Comparison of ENCODE assay signal across 8 mouse cellular contexts in the genomic region with DNA sequence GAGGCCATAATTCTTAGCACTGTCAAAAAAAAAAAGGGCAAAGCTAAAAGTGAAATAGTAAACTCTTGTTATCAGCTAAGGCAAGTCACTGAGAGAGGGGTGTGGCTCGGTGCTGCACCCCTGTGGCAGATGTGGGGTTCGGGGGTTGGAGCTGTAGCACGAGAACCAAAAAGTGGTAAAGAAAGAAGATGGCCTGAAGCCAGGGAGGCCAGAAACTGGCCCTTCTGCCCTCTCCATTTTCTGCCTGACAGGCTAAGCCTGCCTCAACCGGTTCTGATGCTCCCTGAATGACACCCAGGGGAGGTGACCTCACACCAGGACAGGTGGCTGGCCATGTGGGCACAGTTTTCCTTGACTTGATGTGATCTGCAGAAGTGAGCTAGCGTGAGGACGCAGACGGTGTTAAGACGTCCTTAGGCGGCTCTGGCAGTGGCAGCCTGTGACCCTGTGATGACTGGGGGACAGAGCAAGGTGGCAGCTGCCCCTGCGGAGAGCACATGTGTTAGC. TPM values are rescaled to one million over a fixed set of nuclear protein-coding genes. Genes with fewer than 3 reads are reported as not detected.
DNase-seq lines count a peak whose midpoint lies in the region; ATAC-seq and TF ChIP-seq lines count a peak whose summit lies in the region.

No protein-coding gene starts in this region.

- no peak overlapping the region for H3K4me2 ChIP-seq in kidney, postnatal 0 days (ENCODE audit: low read length)
- H3K4me2 ChIP-seq in neural tube, embryonic 13.5 days, result no peak overlapping the region

- H3K36me3 ChIP-seq in erythroblast, embryonic 14.5 days (ENCODE audit: control insufficient read depth), result peaks cover 93% of the 10 kb centered on the region
- peaks cover 5% of the 10 kb centered on the region; the same call in 1 of the 2 replicates for H3K36me3 ChIP-seq in kidney, postnatal 0 days (ENCODE audit: insufficient read depth, low read length)
- H3K36me3 ChIP-seq in neural tube, embryonic 13.5 days, result peaks cover 11% of the 10 kb centered on the region

- H3K27ac ChIP-seq in kidney, postnatal 0 days, result peak overlapping the region; percentile 95
- H3K27ac ChIP-seq in neural tube, embryonic 13.5 days (replicated peaks), result peak overlapping the region; percentile 85

- TF ChIP-seq CTCF in kidney, postnatal 0 days (IDR thresholded peaks at IDR 0.05; ENCODE audit: low read depth), result peak; percentile 50

- 31% methylated on average over 10 of the region's 10 CpGs for WGBS in kidney, postnatal 0 days
- 50% methylated on average over 10 of the region's 10 CpGs for WGBS in neural tube, embryonic 13.5 days

- H3K27me3 ChIP-seq in erythroblast, embryonic 14.5 days (ENCODE audit: control insufficient read depth), result no peaks in the 10 kb centered on the region
- H3K27me3 ChIP-seq in kidney, postnatal 0 days (ENCODE audit: insufficient read depth, low read length), result no peaks in the 10 kb centered on the region
- no peaks in the 10 kb centered on the region for H3K27me3 ChIP-seq in neural tube, embryonic 13.5 days

- no peaks in the 10 kb centered on the region for H3K9me3 ChIP-seq in erythroblast, embryonic 14.5 days (ENCODE audit: control insufficient read depth, low read length)
- H3K9me3 ChIP-seq in kidney, postnatal 0 days (replicated peaks; ENCODE audit: low read length), result no peaks in the 10 kb centered on the region
- no peaks in the 10 kb centered on the region for H3K9me3 ChIP-seq in neural tube, embryonic 13.5 days

- H3K9ac ChIP-seq in kidney, postnatal 0 days (ENCODE audit: low read depth, low read length), result no peak overlapping the region
- no peak overlapping the region for H3K9ac ChIP-seq in neural tube, embryonic 13.5 days

- peak overlapping the region; percentile 59 for H3K4me3 ChIP-seq in erythroblast, embryonic 14.5 days (replicated peaks)
- no peak overlapping the region for H3K4me3 ChIP-seq in kidney, postnatal 0 days (replicated peaks; ENCODE audit: low read depth, low read length)
- no peak overlapping the region for H3K4me3 ChIP-seq in neural tube, embryonic 13.5 days

- DNase-seq in adrenal gland, postnatal 10 days, result peak; percentile 35
- no peak for DNase-seq in adrenal gland, adult 18-20 months (ENCODE audit: low spot score in 2 of 2)
- peak; percentile 62 for DNase-seq in CD4-positive helper T cell, adult 2 months (ENCODE audit: low read depth, low spot score)
- no peak for DNase-seq in kidney, postnatal 0 days (ENCODE audit: low spot score)
- DNase-seq in right cerebral cortex, adult 18-20 months, result no peak
- no peak for DNase-seq in frontal cortex, postnatal 10 days (ENCODE audit: low spot score in 2 of 2)

- no peak for ATAC-seq in kidney, postnatal 0 days (replicated peaks; ENCODE audit: low FRiP score, low read depth)
- no peak for ATAC-seq in neural tube, embryonic 13.5 days (ENCODE audit: low read depth)

- peaks cover 86% of the 10 kb centered on the region for H3K4me1 ChIP-seq in erythroblast, embryonic 14.5 days (ENCODE audit: control insufficient read depth)
- H3K4me1 ChIP-seq in kidney, postnatal 0 days (replicated peaks; ENCODE audit: insufficient read depth, low read length), result peaks cover 34% of the 10 kb centered on the region
- peaks cover 65% of the 10 kb centered on the region for H3K4me1 ChIP-seq in neural tube, embryonic 13.5 days (replicated peaks)

RNA-seq across cellular contexts. Expression of a gene that starts 10.5 kb away (rescaled TPM):
- 10 to 100 TPM; 53.1 to 60.4 TPM for total RNA-seq in adrenal gland, postnatal 10 days (2021)
- 10 to 100 TPM; 33.6 to 42.2 TPM for total RNA-seq in adrenal gland, adult 18-20 months (2021)
- 30.3 TPM in 2 replicates for polyA plus RNA-seq in erythroblast, embryonic 14.5 days (2012)
- polyA plus RNA-seq in kidney, postnatal 0 days (2015; fragmentation: Nextera tagmentation; extraction: Ambion mirVana), result 34.6 and 35.4 TPM in 2 replicates
- 22.4 and 22.5 TPM in 2 replicates for polyA plus RNA-seq in neural tube, embryonic 13.5 days (2015; fragmentation: Nextera tagmentation; extraction: Ambion mirVana)

RNA-seq across cellular contexts. Expression of a gene that starts 10.8 kb away (rescaled TPM):
- total RNA-seq in adrenal gland, postnatal 10 days (2021), result under 1 TPM; 0.42 to 0.51 TPM
- total RNA-seq in adrenal gland, adult 18-20 months (2021), result under 1 TPM; 0.36 to 0.48 TPM
- 0.98 and 1.3 TPM in 2 replicates for polyA plus RNA-seq in erythroblast, embryonic 14.5 days (2012)
- polyA plus RNA-seq in kidney, postnatal 0 days (2015; fragmentation: Nextera tagmentation; extraction: Ambion mirVana), result 1.1 and 1.4 TPM in 2 replicates
- 0.94 and 1.0 TPM in 2 replicates for polyA plus RNA-seq in neural tube, embryonic 13.5 days (2015; fragmentation: Nextera tagmentation; extraction: Ambion mirVana)

RNA-seq across cellular contexts. Expression of a gene that starts 34.4 kb away (rescaled TPM):
- total RNA-seq in adrenal gland, postnatal 10 days (2021), result 10 to 100 TPM; 12.9 to 17.4 TPM
- 10 to 100 TPM; 14.2 to 16.9 TPM for total RNA-seq in adrenal gland, adult 18-20 months (2021)
- 1.5 and 1.7 TPM in 2 replicates for polyA plus RNA-seq in erythroblast, embryonic 14.5 days (2012)
- 14.3 and 16.3 TPM in 2 replicates for polyA plus RNA-seq in kidney, postnatal 0 days (2015; fragmentation: Nextera tagmentation; extraction: Ambion mirVana)
- polyA plus RNA-seq in neural tube, embryonic 13.5 days (2015; fragmentation: Nextera tagmentation; extraction: Ambion mirVana), result 19.9 and 25.1 TPM in 2 replicates

RNA-seq across cellular contexts. Expression of a gene that starts 34.6 kb away (rescaled TPM):
- total RNA-seq in adrenal gland, postnatal 10 days (2021), result 10 to 100 TPM; 36.0 to 36.1 TPM
- 10 to 100 TPM; 44.1 to 57.6 TPM for total RNA-seq in adrenal gland, adult 18-20 months (2021)
- polyA plus RNA-seq in erythroblast, embryonic 14.5 days (2012), result 3.1 and 3.4 TPM in 2 replicates
- polyA plus RNA-seq in kidney, postnatal 0 days (2015; fragmentation: Nextera tagmentation; extraction: Ambion mirVana), result 34.8 and 38.6 TPM in 2 replicates
- 44.6 and 45.7 TPM in 2 replicates for polyA plus RNA-seq in neural tube, embryonic 13.5 days (2015; fragmentation: Nextera tagmentation; extraction: Ambion mirVana)

RNA-seq across cellular contexts. Expression of a gene that starts 56.0 kb away (rescaled TPM):
- total RNA-seq in adrenal gland, postnatal 10 days (2021), result under 1 TPM in 1 of 2 experiments, not detected in 1; 0.42 TPM
- total RNA-seq in adrenal gland, adult 18-20 months (2021), result under 1 TPM in 1 of 2 experiments, not detected in 1; 0.33 TPM
- not detected in 2 replicates for polyA plus RNA-seq in erythroblast, embryonic 14.5 days (2012)
- not detected in 2 replicates for polyA plus RNA-seq in kidney, postnatal 0 days (2015; fragmentation: Nextera tagmentation; extraction: Ambion mirVana)
- polyA plus RNA-seq in neural tube, embryonic 13.5 days (2015; fragmentation: Nextera tagmentation; extraction: Ambion mirVana), result not detected in 2 replicates

Comparison
In these comparisons a context has a peak if more than half of its experiments do, and no peak if none do; other contexts are left out.
1. DNase-seq: peak in adrenal gland, postnatal 10 days (single experiment) and CD4-positive helper T cell, adult 2 months (single experiment); none in adrenal gland, adult 18-20 months (0 of 2), kidney, postnatal 0 days (single experiment), right cerebral cortex, adult 18-20 months (single experiment) and frontal cortex, postnatal 10 days (0 of 2).